Mouse (Mus musculus): ENCODE measurements around the gene Grxcr1.

Grxcr1 gene

DNA sequence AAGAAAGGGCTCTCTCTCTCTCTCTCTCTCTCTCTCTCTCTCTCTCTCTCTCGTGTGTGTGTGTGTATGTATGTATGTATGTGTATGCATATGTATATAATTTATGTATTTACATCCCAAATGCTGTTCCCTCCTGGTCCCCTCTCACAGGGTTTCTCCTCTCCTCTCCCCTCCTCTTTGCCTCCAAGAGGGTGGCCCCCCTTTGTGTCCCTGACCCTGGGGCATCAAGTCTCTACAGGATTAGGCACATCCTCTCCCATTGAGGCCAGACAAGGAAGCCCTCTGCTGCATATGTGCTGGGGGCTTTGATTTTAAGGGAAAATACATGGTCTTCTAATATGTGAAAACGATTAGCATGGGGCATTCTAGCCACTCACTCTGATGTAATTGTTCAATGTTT, 61.5 kb downstream of the Grxcr1 start:
- DNase-seq = no peak

DNA sequence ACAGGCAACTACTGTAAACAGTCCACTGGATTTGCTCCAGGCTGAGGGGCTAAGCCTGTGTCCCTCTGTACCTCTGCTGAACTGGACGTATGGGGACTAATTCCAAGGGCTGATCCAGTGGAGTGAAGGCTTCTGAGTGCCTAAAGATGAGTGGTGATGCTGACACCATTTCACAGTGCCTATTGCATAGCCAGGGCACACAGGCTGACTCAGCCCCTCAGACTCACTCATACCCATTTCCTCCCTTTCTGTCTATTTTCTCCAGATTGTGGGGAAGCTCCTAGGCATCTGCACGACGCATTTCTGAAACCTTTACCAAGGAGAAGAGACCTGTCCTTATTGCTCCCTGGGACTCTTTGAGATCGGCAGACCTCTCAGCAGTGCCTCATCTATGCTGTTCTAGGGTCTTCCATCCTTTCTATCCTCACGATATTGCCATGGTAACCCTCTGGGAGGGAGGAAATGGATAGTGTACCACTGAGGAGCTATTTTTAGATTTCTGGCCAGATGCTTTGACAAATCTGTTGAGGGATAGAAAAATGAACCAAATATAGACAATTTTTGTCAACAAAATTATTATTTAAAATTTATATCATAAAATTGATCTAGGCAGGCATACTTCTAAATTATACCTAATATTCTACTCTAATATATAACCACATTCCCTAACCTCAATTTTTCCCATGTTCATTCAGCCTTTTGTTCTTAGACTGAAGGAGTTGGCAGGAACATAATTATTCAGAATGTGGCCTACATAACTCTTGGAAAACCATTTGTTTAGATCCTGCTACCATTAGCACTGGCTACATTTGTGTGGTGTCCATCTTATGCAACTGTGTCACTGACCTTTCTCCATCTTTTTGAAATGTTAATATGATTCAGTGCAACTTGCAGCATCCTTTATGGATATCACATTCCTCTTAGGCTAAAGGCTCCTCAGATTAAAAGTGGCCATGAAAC, 66.3 kb downstream of the Grxcr1 start:
- DNase-seq = no peak

- no peak for DNase-seq
These were observed 80.9 kb downstream of the Grxcr1 start for GRCm38 (mm10) chr5:68112430-68113036.

DNA sequence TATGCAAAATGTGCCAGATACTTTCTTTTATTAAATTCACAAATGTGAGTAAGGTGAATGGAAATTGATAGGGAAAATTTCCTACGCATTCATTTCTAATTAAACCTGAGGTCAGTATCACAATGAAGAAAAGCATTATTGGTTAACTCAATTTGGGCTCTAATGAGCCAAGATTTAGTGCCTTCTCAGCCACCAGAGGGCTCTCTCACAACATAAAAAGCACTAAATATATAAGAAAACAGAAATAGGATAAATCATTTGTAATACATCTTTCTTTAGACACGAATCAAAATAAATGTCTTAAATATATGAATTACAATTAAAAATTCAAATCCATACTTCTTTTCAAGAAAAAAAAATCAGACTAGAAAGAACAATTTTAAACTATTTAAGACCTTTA, 89.2 kb downstream of the Grxcr1 start:
- DNase-seq = no peak

GRCm38 (mm10) chr5:68122883-68123282, 91.2 kb downstream of the Grxcr1 start:
- no peak for DNase-seq

DNA sequence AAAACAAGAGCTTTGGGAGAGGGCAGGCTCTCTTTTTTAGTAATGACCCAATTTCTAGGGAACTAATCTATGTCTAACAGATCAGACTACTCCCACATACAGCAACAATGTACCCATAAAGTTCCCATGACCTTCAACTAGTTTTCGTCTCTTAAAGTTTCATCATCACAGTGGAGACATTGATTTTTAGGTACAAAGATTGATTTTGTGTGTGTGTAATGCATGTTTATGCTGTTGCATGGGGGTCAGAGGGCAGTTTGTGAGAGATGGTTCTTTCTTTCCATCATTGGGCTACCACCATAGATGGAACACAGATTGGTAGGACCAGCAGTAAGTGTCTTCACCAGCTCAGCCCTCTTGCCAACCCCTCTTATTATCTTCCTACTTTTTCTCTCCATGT, 93.8 kb downstream of the Grxcr1 start:
- DNase-seq = no peak

DNA sequence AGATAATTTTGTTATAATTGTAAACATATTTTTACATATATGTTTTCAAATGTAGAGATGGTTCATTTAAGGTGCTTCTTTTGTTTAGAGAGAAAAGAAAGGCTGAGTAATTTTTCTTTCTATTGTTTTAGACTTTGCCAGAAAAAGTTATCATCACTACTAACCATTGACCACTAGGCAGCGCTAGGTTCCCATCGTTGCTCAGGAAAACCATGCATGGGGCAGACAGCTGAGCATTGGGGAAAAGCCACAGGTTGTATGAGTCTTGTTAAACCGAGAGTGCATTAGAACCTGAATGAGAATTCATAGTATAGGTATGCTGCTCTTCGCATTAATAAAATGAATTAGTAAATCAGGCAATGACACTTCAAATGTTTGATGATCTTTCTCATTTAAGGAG, 96.8 kb downstream of the Grxcr1 start:
- peak; percentile 5 for DNase-seq

DNA sequence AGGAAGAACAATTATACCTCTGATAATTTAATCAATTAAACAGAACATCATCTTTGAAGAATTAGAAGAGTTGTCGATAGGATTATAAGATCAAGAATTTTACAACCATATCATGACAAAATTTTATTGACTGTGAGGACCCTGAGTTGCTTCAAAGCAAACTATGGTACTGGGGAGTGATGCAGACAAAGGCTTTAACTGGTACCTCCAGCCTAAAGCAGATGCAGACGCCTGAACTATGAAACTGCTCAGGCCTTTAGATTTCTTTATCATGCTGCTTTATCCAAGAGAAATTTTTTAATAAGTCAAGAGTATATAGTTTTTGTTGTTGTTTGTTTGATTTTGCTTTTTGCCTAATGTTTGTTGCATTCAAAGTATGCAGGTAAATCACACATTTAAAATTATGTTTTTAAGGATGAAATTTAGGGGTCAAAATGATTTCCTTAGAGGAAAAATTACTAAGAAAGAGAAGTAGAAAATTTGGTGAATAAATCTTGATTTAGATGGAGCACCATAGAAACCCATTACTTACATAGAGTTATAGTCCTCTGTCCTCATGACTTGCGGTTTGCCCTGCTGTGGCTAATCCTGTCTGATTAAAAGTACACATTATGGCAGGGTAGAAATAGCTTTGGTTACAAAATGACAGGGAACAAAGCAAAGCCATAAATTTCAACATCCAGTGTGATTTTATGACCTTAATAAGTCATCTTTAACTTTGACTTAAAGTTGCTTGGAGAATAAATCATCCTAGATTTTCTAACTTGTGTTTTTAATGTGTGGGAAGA, 97.4 kb downstream of the Grxcr1 start:
- DNase-seq = no peak

DNA sequence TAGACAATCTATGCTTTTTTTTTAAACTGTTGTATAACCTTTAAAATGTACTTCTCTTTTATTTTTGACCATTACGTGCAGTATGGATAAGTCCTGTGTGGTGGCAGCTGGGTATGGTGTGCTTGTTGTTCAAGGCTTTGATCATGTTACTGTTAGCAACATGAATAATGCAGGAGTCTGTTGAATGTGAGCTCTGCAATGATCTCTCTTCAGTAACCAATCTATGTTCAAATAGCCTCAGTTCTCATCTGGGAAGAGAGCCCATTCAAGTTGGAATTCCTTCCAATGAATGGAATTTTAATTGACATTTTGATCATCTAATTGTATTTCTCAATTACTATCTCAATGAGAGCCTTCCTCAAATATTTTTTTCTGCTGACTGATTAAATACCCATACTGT, 115.2 kb downstream of the Grxcr1 start:
- no peak for DNase-seq

- DNase-seq = no peak
These were observed 118.3 kb downstream of the Grxcr1 start for GRCm38 (mm10) chr5:68149946-68150345.

- DNase-seq = no peak
These were observed 118.9 kb downstream of the Grxcr1 start for GRCm38 (mm10) chr5:68150347-68151043.

- peak; percentile 4 for DNase-seq
These were observed 130.9 kb downstream of the Grxcr1 start for GRCm38 (mm10) chr5:68162503-68162902.

- DNase-seq = no peak
These were observed 134.3 kb downstream of the Grxcr1 start for GRCm38 (mm10) chr5:68165954-68166353.
